Mouse (Mus musculus) lung, embryonic 14.5 days (tissue): ENCODE results near the gene Sept11. TPM values are rescaled to one million over a fixed set of nuclear protein-coding genes. Genes with fewer than 3 reads are reported as not detected.

Experiments used
- ATAC-seq: fragments of 200-750 bp; cut with Nextera tagmentation; 2 replicates; pipeline ENCODE4 v1.8.0; 2017; ENCODE audit warnings: mild to moderate bottlenecking, moderate TSS enrichment, moderate library complexity; ENCODE audit not compliant: insufficient read depth
- DNase-seq: peaks from one replicate; pipeline ENCODE4 v3.0.0-alpha.2; 2015
- H3K27ac ChIP-seq: fragments of 300-500 bp; sonication (generic); 2 replicates; pipeline ENCODE4 v1.5.1; 2014; ENCODE audit warnings: low read depth, mild to moderate bottlenecking, moderate library complexity
- H3K27me3 ChIP-seq: fragments of 300-500 bp; sonication (generic); 2 replicates; pipeline ENCODE4 v1.6.1; 2014; ENCODE audit warnings: low read length, control low read depth; ENCODE audit not compliant: insufficient read depth
- H3K36me3 ChIP-seq: fragments of 300-500 bp; sonication (generic); 2 replicates; pipeline ENCODE4 v1.6.1; 2014; ENCODE audit warnings: control low read depth; ENCODE audit not compliant: insufficient read depth
- H3K4me1 ChIP-seq: fragments of 300-500 bp; sonication (generic); 2 replicates; pipeline ENCODE4 v1.6.1; 2014; ENCODE audit warnings: antibody characterized with exemption, control low read depth; ENCODE audit not compliant: insufficient read depth
- H3K4me2 ChIP-seq: fragments of 300-500 bp; sonication (generic); 2 replicates; pipeline ENCODE4 v1.6.1; 2014; ENCODE audit warnings: mild to moderate bottlenecking
- H3K4me3 ChIP-seq: fragments of 300-500 bp; sonication (generic); 2 replicates; pipeline ENCODE4 v1.5.1; 2014; ENCODE audit warnings: low read depth, low read length
- H3K9ac ChIP-seq: fragments of 300-500 bp; sonication (generic); 2 replicates; pipeline ENCODE4 v1.6.1; 2014
- H3K9me3 ChIP-seq: fragments of 300-500 bp; sonication (generic); 2 replicates; pipeline ENCODE4 v1.6.1; 2016; ENCODE audit warnings: low read depth, low read length, control low read depth
- CTCF ChIP-seq: IDR thresholded peaks from 2 replicates; pipeline ENCODE4 v1.5.1; 2016; ENCODE audit warnings: antibody characterized with exemption, low read depth
- WGBS: fragments of 180-500 bp; shearing (Covaris S2); extraction: QIAGEN DNeasy Blood & Tissue Kit; methylation state at CpG from one replicate; pipeline ENCODE4 v1.1.7; 2014; 5-methylcytosine and 5-hydroxymethylcytosine counted together
- polyA plus RNA-seq: library from polyadenylated mRNA; unstranded; fragments of >200 nt; fragmentation: Nextera tagmentation; extraction: Ambion mirVana; gene quantifications from 2 replicates; pipeline ENCODE4 v1.2.1, GENCODE M21; 2014

Sept11 gene
- polyA plus RNA-seq, 1 experiment from 2014 or later = 184 TPM

- no peaks in the 10 kb centered on the region for H3K36me3 ChIP-seq
- no peaks in the 10 kb centered on the region for H3K9me3 ChIP-seq
- H3K27me3 ChIP-seq = no peaks in the 10 kb centered on the region
- DNase-seq = peak; percentile 67
- peak overlapping the region; percentile 96 for H3K4me2 ChIP-seq
- peak overlapping the region; percentile 79 for H3K4me3 ChIP-seq
- under 1% methylated on average over 50 of the region's 50 CpGs for WGBS
- H3K9ac ChIP-seq = peak overlapping the region; percentile 84
- ATAC-seq = peak; percentile 40
- H3K27ac ChIP-seq = peak overlapping the region; percentile 90
- peaks cover 14% of the 10 kb centered on the region; the same call in 1 of the 2 replicates for H3K4me1 ChIP-seq
- no peak for TF ChIP-seq CTCF
Observed at GRCm38 (mm10) chr5:93093638-93094527, 646 bp downstream of the Sept11 start.

GRCm38 (mm10) chr5:93095301-93095700 lies 2.1 kb downstream of the Sept11 start:
- DNase-seq = no peak
- Histone ChIP-seq H3K9me3 (no peaks in the 10 kb centered on the region), H3K4me3 (peak overlapping the region; percentile 79), H3K4me2 (peak overlapping the region; percentile 96), H3K4me1 (peaks cover 20% of the 10 kb centered on the region), H3K27me3 (no peaks in the 10 kb centered on the region), H3K27ac (no peak overlapping the region), H3K36me3 (no peaks in the 10 kb centered on the region), H3K9ac (peak overlapping the region; percentile 84; the same call in 1 of the 2 replicates)
- TF ChIP-seq CTCF = no peak
- no peak for ATAC-seq
- 54% methylated on average over 7 of the region's 7 CpGs for WGBS

GRCm38 (mm10) chr5:93097204-93097906 lies 4.1 kb downstream of the Sept11 start:
- ATAC-seq = no peak
- Histone ChIP-seq H3K36me3 (no peaks in the 10 kb centered on the region), H3K27me3 (no peaks in the 10 kb centered on the region), H3K27ac (no peak overlapping the region), H3K9ac (no peak overlapping the region), H3K4me2 (no peak overlapping the region), H3K4me1 (peaks cover 18% of the 10 kb centered on the region; the same call in 1 of the 2 replicates), H3K9me3 (no peaks in the 10 kb centered on the region), H3K4me3 (no peak overlapping the region)
- no peak for TF ChIP-seq CTCF
- 68% methylated on average over 13 of the region's 13 CpGs for WGBS
- DNase-seq = no peak

- DNase-seq = no peak
- Histone ChIP-seq H3K36me3 (no peaks in the 10 kb centered on the region; the same call in 1 of the 2 replicates), H3K9ac (no peak overlapping the region), H3K4me2 (no peak overlapping the region), H3K27ac (no peak overlapping the region), H3K4me3 (no peak overlapping the region), H3K27me3 (no peaks in the 10 kb centered on the region), H3K4me1 (peaks cover 18% of the 10 kb centered on the region; the same call in 1 of the 2 replicates), H3K9me3 (no peaks in the 10 kb centered on the region)
- 64% methylated on average over 6 of the region's 6 CpGs for WGBS
- TF ChIP-seq CTCF = no peak
- no peak for ATAC-seq
Observed at GRCm38 (mm10) chr5:93098219-93098618, 5.0 kb downstream of the Sept11 start.

GRCm38 (mm10) chr5:93098811-93099210 lies 5.6 kb downstream of the Sept11 start:
- Histone ChIP-seq H3K9me3 (no peaks in the 10 kb centered on the region), H3K4me1 (peaks cover 18% of the 10 kb centered on the region; the same call in 1 of the 2 replicates), H3K4me2 (no peak overlapping the region), H3K27me3 (no peaks in the 10 kb centered on the region), H3K4me3 (no peak overlapping the region), H3K36me3 (no peaks in the 10 kb centered on the region; the same call in 1 of the 2 replicates), H3K9ac (no peak overlapping the region), H3K27ac (no peak overlapping the region)
- DNase-seq (peak; percentile 40), ATAC-seq (no peak)
- TF ChIP-seq CTCF = no peak
- WGBS = 54% methylated on average over 14 of the region's 14 CpGs

GRCm38 (mm10) chr5:93100906-93101305 lies 7.7 kb downstream of the Sept11 start:
- H3K9ac ChIP-seq = no peak overlapping the region
- no peak for TF ChIP-seq CTCF
- H3K27me3 ChIP-seq = no peaks in the 10 kb centered on the region
- H3K36me3 ChIP-seq = peaks cover 3% of the 10 kb centered on the region; the same call in 1 of the 2 replicates
- ATAC-seq (peak; percentile 32; the same call in 1 of the 2 replicates), DNase-seq (no peak)
- peak overlapping the region; percentile 72; the same call in 1 of the 2 replicates for H3K27ac ChIP-seq
- no peak overlapping the region for H3K4me3 ChIP-seq
- peak overlapping the region; percentile 27 for H3K4me2 ChIP-seq
- peaks cover 14% of the 10 kb centered on the region; the same call in 1 of the 2 replicates for H3K4me1 ChIP-seq
- H3K9me3 ChIP-seq = no peaks in the 10 kb centered on the region
- WGBS = 79% methylated on average over 4 of the region's 4 CpGs
